Mouse (Mus musculus): ENCODE measurements around the gene B4galt4. TPM values are rescaled to one million over a fixed set of nuclear protein-coding genes. Genes with fewer than 3 reads are reported as not detected.

The B4galt4 gene
- total and polyA plus RNA-seq, 2 experiments from 2014 or later, result 12.6 to 26.6 TPM

DNA sequence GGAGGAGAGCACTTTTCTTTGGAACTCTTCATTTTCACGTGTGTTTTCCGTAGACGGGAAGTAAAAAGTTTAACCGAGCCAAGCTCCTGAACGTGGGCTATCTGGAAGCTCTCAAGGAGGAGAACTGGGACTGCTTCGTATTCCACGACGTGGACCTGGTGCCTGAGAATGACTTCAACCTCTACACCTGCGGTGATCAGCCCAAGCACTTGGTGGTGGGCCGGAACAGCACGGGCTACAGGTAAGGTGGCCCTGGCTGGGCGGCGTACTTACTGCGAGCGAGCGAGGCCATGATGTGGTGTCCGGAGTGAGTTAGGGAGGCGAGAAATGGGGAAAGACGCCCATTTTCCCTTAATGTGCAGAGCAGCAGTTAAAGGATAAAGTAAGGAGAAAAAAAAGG lies 15.6 kb downstream of the B4galt4 start:
- Histone ChIP-seq H3K27me3 (ENCODE audit: control insufficient read depth, insufficient read depth, low read length) (no peaks in the 10 kb centered on the region), H3K4me3 (ENCODE audit: low read depth, low read length) (no peak overlapping the region), H3K9ac (replicated peaks; ENCODE audit: low read depth, low read length) (no peak overlapping the region), H3K9me3 (replicated peaks; ENCODE audit: control insufficient read depth, low read length) (no peaks in the 10 kb centered on the region), H3K27ac (ENCODE audit: low read depth) (peak overlapping the region; percentile 48), H3K36me3 (replicated peaks; ENCODE audit: control insufficient read depth, insufficient read depth, low read length) (peaks cover 18% of the 10 kb centered on the region; the same call in 1 of the 2 replicates), H3K4me2 (ENCODE audit: low read depth, low read length) (no peak overlapping the region), H3K4me1 (ENCODE audit: control insufficient read depth, insufficient read depth) (peaks cover 15% of the 10 kb centered on the region; the same call in 1 of the 2 replicates)
- DNase-seq (ENCODE audit: low spot score) (no peak), ATAC-seq (ENCODE audit: insufficient read depth, low read depth) (no peak)
- 92% methylated on average over 19 of the region's 19 CpGs for WGBS
- TF ChIP-seq EP300 (IDR thresholded peaks at IDR 0.05; ENCODE audit: low read depth) (no peak), CTCF (IDR thresholded peaks at IDR 0.05; ENCODE audit: low read depth) (no peak)

DNA sequence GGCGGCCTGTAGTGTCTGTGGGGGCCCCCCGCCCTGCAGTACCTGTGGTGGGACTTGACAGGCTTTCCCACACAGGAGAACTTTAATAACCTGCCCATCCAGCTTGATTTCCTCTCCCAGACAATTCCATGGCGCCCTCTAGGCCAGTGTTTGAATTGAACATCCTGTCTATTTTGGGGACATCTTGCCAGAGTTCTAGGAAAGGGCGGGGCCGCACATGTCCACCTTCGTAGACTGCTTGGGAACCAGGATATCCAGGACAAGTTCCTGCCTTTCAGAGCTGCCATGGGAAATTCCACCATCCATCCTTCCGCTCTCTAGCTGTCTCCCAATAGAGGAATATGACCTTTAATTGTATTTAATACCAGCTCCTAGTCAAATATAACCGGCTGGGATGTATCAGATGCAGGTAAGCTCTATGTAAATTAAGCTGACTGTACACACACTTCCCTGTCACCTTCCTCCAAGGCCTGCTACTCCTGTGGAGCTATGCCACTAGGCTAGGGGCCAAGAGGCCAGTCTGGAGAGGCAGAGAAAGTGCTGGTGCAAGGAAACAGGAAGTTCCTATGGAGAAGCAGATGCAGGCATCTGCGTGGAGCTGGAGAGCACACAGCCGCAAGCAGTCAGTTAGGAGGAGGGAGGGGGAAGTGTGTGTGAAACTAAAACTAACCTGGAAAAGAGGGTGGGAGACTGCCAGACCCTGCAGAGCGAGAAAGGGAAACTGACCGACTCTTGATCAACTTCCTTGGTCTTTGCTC lies 16.2 kb downstream of the B4galt4 start:
- peak; percentile 56 for ATAC-seq (ENCODE audit: insufficient read depth, low read depth)
- peaks cover 18% of the 10 kb centered on the region; the same call in 1 of the 2 replicates for H3K36me3 ChIP-seq (replicated peaks; ENCODE audit: control insufficient read depth, insufficient read depth, low read length)
- H3K9me3 ChIP-seq (replicated peaks; ENCODE audit: control insufficient read depth, low read length), result no peaks in the 10 kb centered on the region
- H3K4me2 ChIP-seq (ENCODE audit: low read depth, low read length), result no peak overlapping the region
- H3K9ac ChIP-seq (replicated peaks; ENCODE audit: low read depth, low read length), result no peak overlapping the region
- H3K4me3 ChIP-seq (ENCODE audit: low read depth, low read length), result no peak overlapping the region
- peaks cover 15% of the 10 kb centered on the region; the same call in 1 of the 2 replicates for H3K4me1 ChIP-seq (ENCODE audit: control insufficient read depth, insufficient read depth)
- H3K27me3 ChIP-seq (ENCODE audit: control insufficient read depth, insufficient read depth, low read length), result no peaks in the 10 kb centered on the region
- TF ChIP-seq CTCF (IDR thresholded peaks at IDR 0.05; ENCODE audit: low read depth) (no peak), EP300 (IDR thresholded peaks at IDR 0.05; ENCODE audit: low read depth) (no peak)
- no peak for DNase-seq (ENCODE audit: low spot score)
- peak overlapping the region; percentile 57 for H3K27ac ChIP-seq (ENCODE audit: low read depth)
- 63% methylated on average over 12 of the region's 12 CpGs for WGBS

- 90% methylated on average over 5 of the region's 5 CpGs for WGBS
- no peaks in the 10 kb centered on the region for H3K9me3 ChIP-seq (replicated peaks; ENCODE audit: control insufficient read depth, low read length)
- peaks cover 15% of the 10 kb centered on the region; the same call in 1 of the 2 replicates for H3K4me1 ChIP-seq (ENCODE audit: control insufficient read depth, insufficient read depth)
- H3K4me2 ChIP-seq (ENCODE audit: low read depth, low read length), result no peak overlapping the region
- H3K9ac ChIP-seq (replicated peaks; ENCODE audit: low read depth, low read length), result no peak overlapping the region
- TF ChIP-seq CTCF (IDR thresholded peaks at IDR 0.05; ENCODE audit: low read depth) (no peak), EP300 (IDR thresholded peaks at IDR 0.05; ENCODE audit: low read depth) (no peak)
- no peak overlapping the region for H3K4me3 ChIP-seq (ENCODE audit: low read depth, low read length)
- H3K36me3 ChIP-seq (replicated peaks; ENCODE audit: control insufficient read depth, insufficient read depth, low read length), result peaks cover 18% of the 10 kb centered on the region; the same call in 1 of the 2 replicates
- H3K27me3 ChIP-seq (ENCODE audit: control insufficient read depth, insufficient read depth, low read length), result no peaks in the 10 kb centered on the region
- no peak overlapping the region for H3K27ac ChIP-seq (ENCODE audit: low read depth)
- ATAC-seq (ENCODE audit: insufficient read depth, low read depth) (no peak), DNase-seq (ENCODE audit: low spot score) (no peak)
Measured at GRCm38 (mm10) chr16:38760239-38760638, 18.2 kb downstream of the B4galt4 start.

GRCm38 (mm10) chr16:38760834-38761375 lies 18.8 kb downstream of the B4galt4 start:
- Histone ChIP-seq H3K9me3 (replicated peaks; ENCODE audit: control insufficient read depth, low read length) (no peaks in the 10 kb centered on the region), H3K4me3 (ENCODE audit: low read depth, low read length) (no peak overlapping the region), H3K4me1 (ENCODE audit: control insufficient read depth, insufficient read depth) (peaks cover 15% of the 10 kb centered on the region; the same call in 1 of the 2 replicates), H3K4me2 (ENCODE audit: low read depth, low read length) (no peak overlapping the region), H3K27me3 (ENCODE audit: control insufficient read depth, insufficient read depth, low read length) (no peaks in the 10 kb centered on the region), H3K36me3 (replicated peaks; ENCODE audit: control insufficient read depth, insufficient read depth, low read length) (peaks cover 21% of the 10 kb centered on the region; the same call in 1 of the 2 replicates), H3K9ac (replicated peaks; ENCODE audit: low read depth, low read length) (no peak overlapping the region), H3K27ac (ENCODE audit: low read depth) (no peak overlapping the region)
- DNase-seq (ENCODE audit: low spot score) (no peak), ATAC-seq (ENCODE audit: insufficient read depth, low read depth) (no peak)
- no peak for TF ChIP-seq CTCF (IDR thresholded peaks at IDR 0.05; ENCODE audit: low read depth)
- TF ChIP-seq EP300 (IDR thresholded peaks at IDR 0.05; ENCODE audit: low read depth), result no peak
- 79% methylated on average over 6 of the region's 6 CpGs for WGBS

DNA sequence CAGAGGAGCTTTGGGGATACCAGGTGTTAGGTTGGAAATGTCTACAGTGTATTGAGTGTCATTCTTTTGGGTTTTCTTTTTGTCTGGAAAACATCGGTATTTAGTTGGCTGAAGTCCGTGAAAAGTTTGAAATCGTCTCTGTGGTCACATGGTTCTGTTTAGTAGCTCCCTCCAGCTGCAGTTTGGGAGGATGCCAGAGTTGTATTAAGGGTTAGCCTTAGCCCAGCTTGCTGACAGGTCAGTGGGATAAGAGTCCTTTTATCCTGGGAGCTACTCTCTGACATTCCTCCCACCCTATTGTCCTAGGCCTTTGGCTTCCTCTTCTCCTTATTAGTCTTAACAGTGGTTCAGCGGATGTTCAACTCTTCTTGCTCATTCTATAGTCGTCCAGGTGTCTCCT lies 19.9 kb downstream of the B4galt4 start:
- H3K4me3 ChIP-seq (ENCODE audit: low read depth, low read length), result no peak overlapping the region
- no peak overlapping the region for H3K27ac ChIP-seq (ENCODE audit: low read depth)
- TF ChIP-seq CTCF (IDR thresholded peaks at IDR 0.05; ENCODE audit: low read depth), result no peak
- TF ChIP-seq EP300 (IDR thresholded peaks at IDR 0.05; ENCODE audit: low read depth), result no peak
- ATAC-seq (ENCODE audit: insufficient read depth, low read depth) (no peak), DNase-seq (ENCODE audit: low spot score) (no peak)
- no peak overlapping the region for H3K9ac ChIP-seq (replicated peaks; ENCODE audit: low read depth, low read length)
- no peaks in the 10 kb centered on the region for H3K27me3 ChIP-seq (ENCODE audit: control insufficient read depth, insufficient read depth, low read length)
- no peaks in the 10 kb centered on the region for H3K9me3 ChIP-seq (replicated peaks; ENCODE audit: control insufficient read depth, low read length)
- H3K4me2 ChIP-seq (ENCODE audit: low read depth, low read length), result no peak overlapping the region
- 56% methylated on average over 5 of the region's 5 CpGs for WGBS
- H3K36me3 ChIP-seq (replicated peaks; ENCODE audit: control insufficient read depth, insufficient read depth, low read length), result peaks cover 28% of the 10 kb centered on the region
- H3K4me1 ChIP-seq (ENCODE audit: control insufficient read depth, insufficient read depth), result peaks cover 10% of the 10 kb centered on the region; the same call in 1 of the 2 replicates

All from heart, postnatal 0 days (tissue).